Comparison of ENCODE assay signal across 20 mouse cellular contexts in the genomic region with DNA sequence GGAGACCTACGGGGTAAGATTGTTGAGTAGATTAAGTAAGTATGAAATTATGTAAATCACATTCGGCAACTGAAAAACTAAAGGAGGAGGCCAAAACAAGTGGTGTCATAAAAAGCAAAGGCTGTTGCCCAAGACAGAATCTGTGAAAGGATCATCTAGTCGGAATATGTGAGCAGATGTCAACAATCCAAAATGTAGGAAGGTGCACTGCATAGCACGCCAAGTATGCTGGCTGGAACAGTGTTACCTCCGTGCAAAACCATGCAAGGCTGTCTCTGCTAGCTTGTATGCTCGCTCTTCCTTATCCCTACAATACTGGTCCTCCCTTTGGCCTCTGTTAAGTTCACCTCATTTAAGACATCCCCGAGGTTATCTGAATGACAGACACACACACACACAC. TPM values are rescaled to one million over a fixed set of nuclear protein-coding genes. Genes with fewer than 3 reads are reported as not detected.
A peak's percentile ranks its signal among the peaks of the same experiment; 100 is the strongest.
DNase-seq lines count a peak whose midpoint lies in the region; TF ChIP-seq lines count a peak whose summit lies in the region.
"Had no signal": no experiment of that assay in that cellular context is flagged by ENCODE, and none has a peak within 500 bp of the region (broad histone marks: within the 10 kb centered on the region; RNA-seq: fewer than 3 reads in every experiment).

No protein-coding gene starts in this region.

- intact Hi-C loops in left cerebral cortex, adult 2 months (cut with DNase I) = loop anchor here (5.0 to 10.0 kb wide), 3 partner anchors 68 to 221 kb away; no protein-coding TSS in a partner anchor

- 45% methylated on average over 7 of the region's 7 CpGs for WGBS in cerebellum, adult 2 months

- TF ChIP-seq CTCF in cerebellum, adult 2 months (IDR thresholded peaks at IDR 0.05; ENCODE audit: borderline replicate concordance, insufficient read depth, low read depth, low read length) = no peak
- no peak for TF ChIP-seq CTCF in left cerebral cortex, adult 2 months (IDR thresholded peaks at IDR 0.05)

- peak overlapping the region; percentile 18; the same call in 1 of the 2 replicates for H3K27ac ChIP-seq in cerebellum, adult 2 months (ENCODE audit: insufficient read depth, low read length)
- peak overlapping the region; percentile 72 for H3K27ac ChIP-seq in left cerebral cortex, adult 2 months
- H3K27ac ChIP-seq: embryonic facial prominence, embryonic 13.5 days; forebrain, embryonic 12.5 days; gastrocnemius, adult 2 months; heart, embryonic 15.5 days; hindbrain, embryonic 13.5 days; hindbrain, postnatal 0 days had no signal

- DNase-seq in cerebellum, adult 2 months = no peak
- DNase-seq in cerebellum, postnatal 14 days = no peak
- DNase-seq in left cerebral cortex, adult 2 months (ENCODE audit: extremely low spot score in 1 of 2, low spot score in 2 of 2) = peak in 1 of 2 experiments; percentile 10
- DNase-seq in left cerebral cortex, adult 18-20 months (ENCODE audit: low spot score in 2 of 2) = no peak
- DNase-seq in adipocyte (ENCODE audit: low spot score) = peak; percentile 27
- peak; percentile 44 for DNase-seq in gonadal fat pad, adult 2 months (ENCODE audit: low read depth)
- DNase-seq in adrenal gland, postnatal 4 days (ENCODE audit: low spot score in 2 of 2) = no peak
- DNase-seq: adrenal gland, postnatal 10 days; B cell, adult 2 months; cerebellum, adult 8-10 months; cerebellum, postnatal 25 days; gastrocnemius, adult 2 months; gastrocnemius, postnatal 25 days; heart, adult 18-20 months; heart, postnatal 14 days had no signal

- TF ChIP-seq POLR2A in cerebellum, adult 2 months (IDR thresholded peaks at IDR 0.05; ENCODE audit: borderline replicate concordance, insufficient read depth, low read length) = no peak

- H3K4me3 ChIP-seq in cerebellum, adult 2 months (replicated peaks; ENCODE audit: insufficient read depth, low read depth, low read length) = no peak overlapping the region
- H3K4me3 ChIP-seq in left cerebral cortex, adult 2 months = no peak overlapping the region
- H3K4me3 ChIP-seq: embryonic facial prominence, embryonic 13.5 days; forebrain, embryonic 12.5 days; gastrocnemius, adult 2 months; heart, embryonic 15.5 days; hindbrain, embryonic 13.5 days had no signal

- H3K4me1 ChIP-seq in cerebellum, adult 2 months (ENCODE audit: control insufficient read depth, insufficient read depth, low read length) = peaks cover 3% of the 10 kb centered on the region; the same call in 1 of the 2 replicates

- H3K27me3 ChIP-seq in cerebellum, adult 2 months (ENCODE audit: control insufficient read depth, insufficient read depth, low read length) = no peaks in the 10 kb centered on the region
- H3K27me3 ChIP-seq: embryonic facial prominence, embryonic 13.5 days; forebrain, embryonic 12.5 days; heart, embryonic 15.5 days; hindbrain, embryonic 13.5 days had no signal

RNA-seq across cellular contexts. Expression of gene Klhl2, which starts 4.5 kb away (rescaled TPM):
- polyA plus RNA-seq in cerebellum, adult 2 months (2012; rRNA removed) = 58.4 and 73.5 TPM in 2 replicates
- total RNA-seq in left cerebral cortex, adult 2 months (2021) = 100 to 1,000 TPM; 158 to 173 TPM
- 100 to 1,000 TPM; 157 to 168 TPM for total RNA-seq in left cerebral cortex, adult 18-20 months (2021)
- polyA plus RNA-seq in gonadal fat pad, adult 2 months (2012; rRNA removed) = 30.3 and 43.5 TPM in 2 replicates
- 10 to 100 TPM; 36.0 to 38.3 TPM for total RNA-seq in adrenal gland, postnatal 4 days (2021)

Comparison
In these comparisons a context has a peak if more than half of its experiments do, and no peak if none do; other contexts are left out.
1. DNase-seq: peak in adipocyte (single experiment) and gonadal fat pad, adult 2 months (single experiment); none in cerebellum, adult 2 months (0 of 2), cerebellum, postnatal 14 days (0 of 2), left cerebral cortex, adult 18-20 months (0 of 2) and adrenal gland, postnatal 4 days (0 of 2).
2. RNA of gene Klhl2, which starts 4.5 kb away (total RNA-seq): 158 to 173 TPM in left cerebral cortex, adult 2 months and 157 to 168 TPM in left cerebral cortex, adult 18-20 months; 36.0 to 38.3 TPM in adrenal gland, postnatal 4 days; every median in the first group is over 4 times any median in the second.